Mouse (Mus musculus) frontal cortex, postnatal 10 days (tissue): ENCODE measurements around the gene Atp5mpl.
"Not testable (repeated sequence)": the region's sequence is repeated elsewhere in the genome, so short reads cannot be mapped to it uniquely, and the experiment has no call there.

Experiments
- DNase-seq, 2 experiments: peaks; one replicate each; pipeline ENCODE4 v3.0.0; 2022; ENCODE audit warnings: low spot score in 2 of 2, mixed read lengths in 1 of 2

Atp5mpl gene

DNA sequence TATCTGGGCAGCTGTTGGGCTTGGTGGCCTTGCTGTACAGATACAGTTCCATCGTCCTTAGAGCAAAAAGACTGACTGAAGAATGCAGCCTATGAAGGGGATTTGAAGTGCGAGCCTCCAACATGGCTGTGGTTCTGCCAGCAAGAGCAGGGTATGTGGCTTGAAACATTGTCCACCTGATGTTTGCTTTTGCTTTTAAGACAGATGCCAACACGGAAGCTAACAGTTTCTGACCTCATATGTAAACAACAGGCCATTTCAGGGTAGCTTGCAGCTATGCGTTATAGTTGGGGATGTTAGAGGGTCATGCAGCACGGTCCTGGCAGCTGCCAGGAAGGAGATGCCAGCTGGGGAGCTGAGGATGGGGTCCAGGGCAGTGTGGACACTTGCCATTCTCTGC, 16.3 kb downstream of the Atp5mpl start:
- no peak for DNase-seq

DNA sequence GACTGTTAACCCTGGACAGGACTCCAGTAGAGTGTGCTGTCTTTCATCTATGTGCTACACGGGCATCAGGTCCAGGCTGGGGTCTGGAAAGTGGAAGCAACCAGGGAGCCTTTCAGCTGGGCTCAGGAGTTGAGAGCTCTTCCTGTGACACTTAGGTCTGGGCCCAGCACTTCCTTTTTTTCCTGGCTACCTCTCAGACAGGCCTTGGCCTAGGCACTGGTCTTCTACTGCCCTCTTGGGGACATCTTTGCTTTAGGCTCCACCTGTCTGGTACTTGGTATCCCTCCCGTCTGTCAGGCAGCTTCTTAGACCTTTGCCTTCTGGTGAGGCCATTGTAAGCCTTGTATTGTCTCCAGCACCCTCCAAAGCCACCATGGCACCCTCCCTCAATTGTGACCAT, 20.1 kb downstream of the Atp5mpl start:
- DNase-seq: peak in 1 of 2 experiments; percentile 44

DNA sequence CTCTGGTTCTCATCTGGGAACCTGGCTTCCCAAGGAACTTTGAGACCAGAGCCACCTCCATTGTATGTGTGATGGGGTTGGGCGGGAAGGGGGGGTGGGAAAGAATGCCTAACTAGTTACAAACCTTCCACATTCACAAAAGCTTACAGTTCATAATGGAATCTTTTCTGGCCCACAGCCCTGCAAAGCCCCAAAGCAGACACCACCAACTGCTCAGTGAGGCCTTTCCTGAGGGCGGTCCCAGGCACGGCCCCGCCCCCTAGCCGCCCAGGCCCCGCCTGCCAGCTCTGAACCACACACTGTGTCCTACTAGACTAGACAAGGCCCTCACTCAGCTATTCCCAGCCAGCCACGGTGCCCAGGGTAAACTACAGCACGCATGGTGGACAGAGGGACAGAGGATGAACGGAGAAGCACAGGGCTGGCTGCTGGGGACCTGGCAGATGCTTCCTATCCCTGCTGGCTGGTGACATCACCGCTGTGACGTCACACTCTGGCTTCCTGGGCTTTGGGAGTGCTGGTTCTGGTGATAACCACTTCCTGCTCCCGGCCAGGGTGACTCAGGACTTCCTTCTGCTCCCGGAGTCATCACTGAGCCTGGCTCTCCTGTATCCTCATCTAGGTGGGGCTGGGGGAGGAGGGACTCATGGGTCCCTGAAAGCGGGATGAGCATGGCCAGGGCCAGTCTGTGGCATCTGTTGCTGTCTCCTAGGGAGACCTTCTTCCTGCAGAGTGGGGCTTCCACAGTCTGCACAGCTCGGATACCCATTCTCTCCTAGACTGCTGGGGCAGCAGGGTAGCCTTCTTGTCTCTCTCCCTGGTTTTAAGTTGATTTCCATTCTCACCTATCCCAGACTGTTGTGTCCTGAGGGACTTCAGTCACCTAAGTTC, 20.8 kb downstream of the Atp5mpl start:
- DNase-seq: not testable (repeated sequence)

- DNase-seq: no peak
These were observed 21.7 kb downstream of the Atp5mpl start for GRCm38 (mm10) chr12:111945115-111945514.

DNA sequence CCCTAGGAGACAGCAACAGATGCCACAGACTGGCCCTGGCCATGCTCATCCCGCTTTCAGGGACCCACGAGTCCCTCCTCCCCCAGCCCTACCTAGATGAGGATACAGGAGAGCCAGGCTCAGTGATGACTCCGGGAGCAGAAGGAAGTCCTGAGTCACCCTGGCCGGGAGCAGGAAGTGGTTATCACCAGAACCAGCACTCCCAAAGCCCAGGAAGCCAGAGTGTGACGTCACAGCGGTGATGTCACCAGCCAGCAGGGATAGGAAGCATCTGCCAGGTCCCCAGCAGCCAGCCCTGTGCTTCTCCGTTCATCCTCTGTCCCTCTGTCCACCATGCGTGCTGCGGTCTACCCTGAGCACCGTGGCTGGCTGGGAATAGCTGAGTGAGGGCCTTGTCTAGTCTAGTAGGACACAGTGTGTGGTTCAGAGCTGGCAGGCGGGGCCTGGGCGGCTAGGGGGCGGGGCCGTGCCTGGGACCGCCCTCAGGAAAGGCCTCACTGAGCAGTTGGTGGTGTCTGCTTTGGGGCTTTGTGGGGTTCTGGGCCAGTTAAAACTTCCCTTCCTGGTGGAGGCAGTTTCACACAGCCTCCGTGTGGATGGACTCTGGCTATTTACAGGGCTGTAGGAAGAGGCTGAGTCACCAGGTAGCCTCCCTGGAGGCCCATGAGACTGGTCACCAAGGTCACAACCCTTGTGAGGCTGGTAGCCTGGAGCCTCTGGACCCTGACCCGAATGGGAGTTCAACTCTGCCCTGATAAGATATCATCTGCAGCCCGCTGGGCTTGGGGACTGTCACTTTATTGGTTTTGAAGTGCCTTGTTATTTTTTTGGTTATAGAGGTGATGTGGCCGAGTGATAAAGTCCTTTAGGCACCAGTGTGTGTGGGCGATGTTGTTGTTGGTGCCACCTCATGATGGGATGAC, 22.5 kb downstream of the Atp5mpl start:
- not testable (repeated sequence) for DNase-seq

DNA sequence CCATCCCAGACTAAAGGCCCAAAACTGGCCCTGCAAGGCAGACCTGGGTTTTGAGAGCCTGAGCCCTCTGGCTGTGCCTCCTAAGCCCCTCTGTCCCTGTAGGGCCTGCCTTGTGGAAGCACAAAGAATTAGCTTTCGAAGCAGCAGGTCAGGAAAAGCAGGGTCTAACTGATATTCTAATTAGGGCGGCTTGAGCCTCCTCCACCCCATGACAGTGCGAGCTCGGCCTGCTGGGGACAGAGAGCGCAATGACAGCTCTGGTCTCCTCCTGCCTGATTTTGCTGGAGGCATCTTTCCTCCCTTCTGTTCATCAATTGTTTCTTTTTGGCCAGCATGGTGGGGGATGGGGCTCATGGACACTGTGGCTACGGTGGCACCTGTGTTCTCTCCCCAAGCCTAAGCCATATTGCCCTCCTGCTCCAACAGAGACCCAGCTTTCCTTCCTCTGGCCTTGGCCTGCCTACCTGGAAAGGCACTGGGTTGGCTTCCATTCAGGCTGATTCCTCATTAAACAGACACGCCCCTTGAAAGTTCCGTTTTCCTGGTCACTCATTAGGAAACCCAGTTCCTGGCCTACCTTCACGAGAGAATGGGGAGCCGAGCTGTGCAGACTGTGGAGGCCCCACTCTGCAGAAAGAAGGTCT, 23.2 kb downstream of the Atp5mpl start:
- no peak for DNase-seq

DNA sequence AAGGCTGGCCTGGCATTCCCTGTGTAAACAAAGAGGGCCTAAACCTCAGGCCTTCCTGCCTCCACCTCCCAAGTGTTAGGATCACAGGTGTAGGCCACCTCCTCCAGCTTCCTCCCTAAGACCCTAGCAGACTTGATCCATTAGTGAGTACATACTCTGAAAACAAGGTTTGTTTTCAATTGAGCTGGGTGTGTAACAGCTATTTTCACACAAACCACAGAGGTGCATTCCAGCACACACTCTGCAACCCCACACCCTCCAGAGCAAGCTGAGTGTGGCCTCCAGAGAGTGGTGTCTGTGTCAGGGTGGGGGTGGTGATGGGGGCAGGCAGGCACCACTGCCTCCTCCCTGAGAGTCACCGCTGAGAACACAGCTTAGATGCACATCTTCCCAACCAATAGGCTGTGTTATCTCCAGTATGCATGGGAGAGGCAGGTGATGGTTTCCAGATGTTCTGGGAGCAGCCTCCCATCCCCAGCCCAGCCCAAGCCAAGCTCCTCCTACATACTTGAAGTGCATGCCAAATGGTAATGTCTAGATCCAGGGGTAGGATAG, 28.1 kb downstream of the Atp5mpl start:
- DNase-seq: no peak

DNA sequence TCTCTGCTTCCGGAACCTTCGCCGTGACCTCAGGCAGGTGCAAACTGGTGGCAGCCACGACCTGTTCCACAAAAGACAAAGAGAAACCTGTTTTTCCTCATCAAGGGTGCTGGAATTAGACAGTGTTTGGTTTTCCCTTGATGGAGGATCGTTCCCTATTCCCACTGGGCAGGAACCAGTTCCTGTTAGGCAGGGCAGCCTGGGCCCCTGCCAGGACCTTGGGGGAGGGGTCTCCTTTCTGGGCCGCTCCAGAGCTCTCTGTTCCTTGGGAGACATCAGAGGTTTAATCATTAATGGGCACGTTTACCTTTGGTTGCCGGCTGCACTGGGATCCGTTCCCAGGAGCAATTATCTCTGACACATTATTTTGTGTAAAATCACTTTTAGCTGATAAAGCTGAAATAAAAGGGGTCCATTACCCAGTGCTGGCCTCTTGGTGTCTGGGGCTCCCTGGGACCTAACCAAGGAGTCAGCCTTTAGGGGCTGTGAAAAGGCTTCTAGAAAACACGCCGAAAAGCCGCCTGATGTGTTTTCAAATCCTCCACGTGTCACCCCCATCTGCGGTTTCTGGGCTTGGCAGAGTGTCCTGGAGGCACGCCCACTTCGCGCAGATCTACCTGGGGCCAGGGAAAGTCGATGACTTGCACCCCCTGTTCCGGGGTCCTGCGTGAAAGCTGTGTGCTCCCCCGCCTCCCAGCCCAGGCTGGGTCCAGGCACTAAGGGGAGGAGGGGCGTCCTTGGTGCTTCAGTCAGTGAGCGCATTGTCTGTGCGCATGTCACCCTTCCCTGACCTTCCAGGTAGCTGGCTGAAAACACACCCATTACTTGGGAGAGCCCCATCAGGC, 29.8 kb downstream of the Atp5mpl start:
- peak in 1 of 2 experiments; percentile 46 for DNase-seq

GRCm38 (mm10) chr12:111933971-111934370, 32.8 kb downstream of the Atp5mpl start:
- no peak for DNase-seq

GRCm38 (mm10) chr12:111933032-111933704, 33.6 kb downstream of the Atp5mpl start:
- DNase-seq: no peak

DNA sequence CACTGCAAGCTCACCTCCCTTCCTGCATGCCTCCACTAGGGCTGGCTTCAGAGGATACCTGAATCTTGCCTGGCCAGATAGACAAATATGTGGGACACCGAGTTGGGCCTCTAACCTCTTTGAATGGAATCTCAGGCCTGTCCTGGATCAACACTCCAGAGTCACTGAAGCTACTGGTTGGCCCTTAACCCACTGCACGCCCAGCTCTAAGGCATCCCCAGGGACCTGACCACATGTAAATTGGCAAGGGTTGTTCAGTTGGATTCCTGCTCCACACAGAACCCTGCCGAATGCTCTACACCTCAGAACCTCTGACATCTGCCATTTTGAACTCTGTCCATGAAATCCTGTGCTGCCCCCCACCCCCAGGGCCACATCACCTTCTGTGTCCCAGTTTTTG, 34.3 kb downstream of the Atp5mpl start:
- no peak for DNase-seq

DNA sequence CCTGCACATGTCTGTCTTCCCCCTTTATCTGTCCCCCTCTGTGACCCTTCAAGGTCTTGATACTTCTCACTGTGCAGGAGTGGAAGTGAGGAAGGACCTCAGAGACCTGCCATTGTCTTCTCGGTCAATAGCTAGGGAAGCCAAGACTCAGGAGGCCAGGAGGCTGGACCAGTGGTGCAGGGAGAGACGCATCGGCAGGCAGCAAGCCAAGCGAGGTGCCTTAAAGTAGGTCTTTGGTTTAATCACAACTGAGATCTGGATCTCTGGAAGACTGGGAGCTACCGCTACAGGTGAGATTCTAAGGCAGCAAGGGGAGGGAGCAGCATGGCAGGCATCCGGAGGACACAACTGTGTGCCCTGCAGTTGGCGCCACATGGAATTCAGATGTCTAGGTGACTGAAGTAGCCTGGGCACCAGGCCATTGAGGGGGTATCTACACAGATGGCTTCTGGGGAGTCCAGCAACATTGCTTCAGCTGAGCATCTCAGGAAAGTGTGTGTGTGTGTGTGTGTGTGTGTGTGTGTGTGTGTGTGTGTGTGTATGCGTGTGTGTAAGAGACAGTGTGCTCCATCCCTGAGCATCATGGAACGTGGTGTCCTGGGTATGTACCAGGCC, 35.3 kb downstream of the Atp5mpl start:
- DNase-seq: no peak

- no peak for DNase-seq
These were observed 38.3 kb downstream of the Atp5mpl start for GRCm38 (mm10) chr12:111928411-111928966.

DNA sequence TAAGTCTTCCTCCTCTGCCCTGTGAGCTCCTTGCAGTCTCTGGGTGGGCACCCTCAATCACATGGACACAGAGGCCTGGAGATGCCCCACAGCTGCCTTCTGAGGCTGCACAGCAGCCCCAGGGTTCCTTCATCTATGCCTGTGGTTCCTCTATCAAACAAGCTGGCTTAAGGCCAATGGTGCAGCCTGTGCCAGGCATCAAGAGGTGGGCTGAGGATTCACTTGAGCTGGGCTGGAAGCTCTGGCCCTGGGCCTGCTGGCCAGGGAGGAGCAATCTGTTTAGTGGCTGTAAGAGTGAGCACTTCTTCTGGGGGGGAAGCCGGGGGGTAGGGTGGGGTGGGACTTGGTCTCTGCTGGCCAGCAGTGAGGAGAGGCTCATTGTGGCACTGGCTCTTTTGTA, 39.4 kb downstream of the Atp5mpl start:
- DNase-seq: no peak

- DNase-seq: no peak
These were observed 43.7 kb downstream of the Atp5mpl start for GRCm38 (mm10) chr12:111923117-111923516.

DNA sequence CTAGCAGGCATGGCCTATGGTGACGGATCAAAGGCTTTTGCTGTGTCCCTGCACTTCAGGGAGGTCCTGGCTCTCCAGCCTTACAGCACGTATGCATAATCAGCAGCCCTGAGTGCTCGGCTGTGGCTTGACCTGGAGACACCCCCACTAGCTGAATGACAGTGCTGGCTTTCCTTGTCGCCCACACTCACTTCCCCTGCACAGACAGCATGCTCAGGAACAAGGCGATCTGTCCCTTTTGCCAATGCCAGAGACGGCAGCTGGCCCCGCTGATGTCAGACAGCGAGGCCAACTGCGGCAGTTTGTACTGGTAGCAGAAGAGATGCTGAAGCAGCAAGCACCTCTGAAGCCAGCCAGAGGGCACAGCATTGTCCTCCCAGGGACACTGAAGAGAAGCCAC, 46.7 kb downstream of the Atp5mpl start:
- DNase-seq: no peak

- no peak for DNase-seq
These were observed 50.1 kb downstream of the Atp5mpl start for GRCm38 (mm10) chr12:111916514-111917217.

DNA sequence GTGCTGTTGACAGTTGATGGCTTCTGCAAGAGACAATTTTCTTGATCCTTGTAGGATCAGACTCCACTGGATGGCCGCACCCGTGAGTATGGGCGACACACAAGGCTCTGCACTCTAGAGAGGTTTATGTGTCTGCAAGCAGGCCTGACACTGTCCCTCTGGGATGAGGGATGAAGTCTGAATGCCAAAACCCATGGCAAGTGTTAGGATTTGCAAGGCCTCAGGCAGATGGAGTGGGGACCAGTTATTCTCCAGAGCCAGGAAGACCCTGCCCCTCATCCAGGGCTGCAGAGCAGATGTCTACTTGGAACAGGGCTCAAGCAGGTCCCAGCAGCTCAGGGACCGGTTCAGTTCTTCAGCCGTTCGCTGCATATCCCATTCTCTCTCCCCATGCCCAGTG, 51.0 kb downstream of the Atp5mpl start:
- no peak for DNase-seq

- DNase-seq: no peak
These were observed 52.7 kb downstream of the Atp5mpl start for GRCm38 (mm10) chr12:111914031-111914430.
